Mouse (Mus musculus) hindbrain, embryonic 12.5 days (tissue): ENCODE measurements around the gene Lnp1. TPM values are rescaled to one million over a fixed set of nuclear protein-coding genes. Genes with fewer than 3 reads are reported as not detected.

Experiments
- ATAC-seq: fragments of 200-750 bp; cut with Nextera tagmentation; 2 replicates; pipeline ENCODE4 v1.8.0; 2017; ENCODE audit warnings: moderate TSS enrichment; ENCODE audit not compliant: low FRiP score
- H3K27ac ChIP-seq: fragments of 300-500 bp; sonication (generic); 2 replicates; pipeline ENCODE4 v1.5.1; 2016; ENCODE audit warnings: mild to moderate bottlenecking
- H3K27me3 ChIP-seq: fragments of 300-500 bp; sonication (generic); 2 replicates; pipeline ENCODE4 v1.6.1; 2016; ENCODE audit warnings: mild to moderate bottlenecking
- H3K36me3 ChIP-seq: fragments of 300-500 bp; sonication (generic); 2 replicates; pipeline ENCODE4 v1.6.1; 2016; ENCODE audit warnings: mild to moderate bottlenecking
- H3K4me1 ChIP-seq: fragments of 300-500 bp; sonication (generic); 2 replicates; pipeline ENCODE4 v1.6.1; 2016
- H3K4me2 ChIP-seq: fragments of 300-500 bp; sonication (generic); replicated peaks from 2 replicates; pipeline ENCODE4 v1.6.1; 2016; ENCODE audit warnings: mild to moderate bottlenecking
- H3K4me3 ChIP-seq: fragments of 300-500 bp; sonication (generic); 2 replicates; pipeline ENCODE4 v1.5.1; 2016; ENCODE audit warnings: mild to moderate bottlenecking
- H3K9ac ChIP-seq: fragments of 300-500 bp; sonication (generic); 2 replicates; pipeline ENCODE4 v1.6.1; 2016; ENCODE audit warnings: mild to moderate bottlenecking, moderate library complexity
- H3K9me3 ChIP-seq: fragments of 300-500 bp; sonication (generic); replicated peaks from 2 replicates; pipeline ENCODE4 v1.6.1; 2016; ENCODE audit warnings: mild to moderate bottlenecking
- WGBS: fragments of 180-500 bp; shearing (Covaris S2); methylation state at CpG from one replicate; pipeline ENCODE4 v1.1.7; 2016; 5-methylcytosine and 5-hydroxymethylcytosine counted together
- polyA plus RNA-seq: library from polyadenylated mRNA; unstranded; fragments of >200 nt; fragmentation: Nextera tagmentation; extraction: Ambion mirVana; gene quantifications from 2 replicates; pipeline ENCODE4 v1.2.1, GENCODE M21; 2016

Gene Lnp1
- polyA plus RNA-seq, 1 experiment from 2014 or later = 0.45 TPM

- Histone ChIP-seq H3K4me3 (no peak overlapping the region), H3K27ac (no peak overlapping the region), H3K9ac (no peak overlapping the region), H3K36me3 (no peaks in the 10 kb centered on the region), H3K4me2 (no peak overlapping the region), H3K4me1 (no peaks in the 10 kb centered on the region), H3K9me3 (no peaks in the 10 kb centered on the region), H3K27me3 (no peaks in the 10 kb centered on the region)
- WGBS = 97% methylated on average over 6 of the region's 6 CpGs
- no peak for ATAC-seq
Observed at GRCm38 (mm10) chr16:56884811-56885210, 43.0 kb downstream of the Lnp1 start.

GRCm38 (mm10) chr16:56873410-56873809 is 54.5 kb downstream of the Lnp1 start:
- no peak overlapping the region for H3K9ac ChIP-seq
- H3K4me1 ChIP-seq = no peaks in the 10 kb centered on the region
- H3K4me2 ChIP-seq = no peak overlapping the region
- WGBS = 29% methylated on average over 2 of the region's 2 CpGs
- no peaks in the 10 kb centered on the region for H3K9me3 ChIP-seq
- no peak overlapping the region for H3K4me3 ChIP-seq
- ATAC-seq = no peak
- no peaks in the 10 kb centered on the region for H3K36me3 ChIP-seq
- no peaks in the 10 kb centered on the region for H3K27me3 ChIP-seq
- H3K27ac ChIP-seq = no peak overlapping the region

- 87% methylated on average over 3 of the region's 3 CpGs for WGBS
- H3K9me3 ChIP-seq = no peaks in the 10 kb centered on the region
Observed at GRCm38 (mm10) chr16:56870458-56870857, 57.4 kb downstream of the Lnp1 start.

GRCm38 (mm10) chr16:56868361-56868760 is 59.5 kb downstream of the Lnp1 start:
- Histone ChIP-seq H3K4me2 (no peak overlapping the region), H3K9me3 (no peaks in the 10 kb centered on the region), H3K27me3 (no peaks in the 10 kb centered on the region), H3K4me1 (no peaks in the 10 kb centered on the region), H3K36me3 (no peaks in the 10 kb centered on the region), H3K4me3 (no peak overlapping the region), H3K9ac (no peak overlapping the region), H3K27ac (no peak overlapping the region)
- no peak for ATAC-seq
- WGBS = 91% methylated on average over 5 of the region's 5 CpGs

More at GRCm38 (mm10) chr16:56870458-56870857, 57.4 kb downstream of the Lnp1 start:
- no peak for ATAC-seq
- Histone ChIP-seq H3K4me3 (no peak overlapping the region), H3K27ac (no peak overlapping the region), H3K4me2 (no peak overlapping the region), H3K9ac (no peak overlapping the region), H3K36me3 (no peaks in the 10 kb centered on the region), H3K27me3 (no peaks in the 10 kb centered on the region), H3K4me1 (no peaks in the 10 kb centered on the region)

GRCm38 (mm10) chr16:56867591-56867990 is 60.3 kb downstream of the Lnp1 start:
- no peaks in the 10 kb centered on the region for H3K36me3 ChIP-seq
- H3K27me3 ChIP-seq = no peaks in the 10 kb centered on the region
- no peak for ATAC-seq
- H3K4me2 ChIP-seq = no peak overlapping the region
- H3K9ac ChIP-seq = no peak overlapping the region
- 79% methylated on average over 4 of the region's 4 CpGs for WGBS
- H3K4me3 ChIP-seq = no peak overlapping the region
- H3K4me1 ChIP-seq = no peaks in the 10 kb centered on the region
- H3K9me3 ChIP-seq = no peaks in the 10 kb centered on the region
- no peak overlapping the region for H3K27ac ChIP-seq

Other genes with a start within 250 kb of the Lnp1 start
- 163 and 172 TPM in 2 replicates for gene Tfg, start 210.6 kb downstream of the Lnp1 start, polyA plus RNA-seq
- gene Adgrg7, start 132.2 kb downstream of the Lnp1 start, polyA plus RNA-seq = not detected in 2 replicates
- 13.4 and 13.6 TPM in 2 replicates for gene Tmem45a, start 41.9 kb downstream of the Lnp1 start, polyA plus RNA-seq
- 0.14 TPM in 1 of 2 replicates, not detected in the other for gene Tmem45a2, start 143.3 kb upstream of the Lnp1 start, polyA plus RNA-seq
- 63.9 and 64.9 TPM in 2 replicates for gene Tomm70a, start 193.6 kb upstream of the Lnp1 start, polyA plus RNA-seq
- gene Nit2, start 239.3 kb upstream of the Lnp1 start, polyA plus RNA-seq = 41.8 and 43.1 TPM in 2 replicates